Mouse (Mus musculus) limb, embryonic 12.5 days (tissue): ENCODE data around the gene Bpifb9b. TPM values are rescaled to one million over a fixed set of nuclear protein-coding genes. Genes with fewer than 3 reads are reported as not detected.
A peak's percentile ranks its signal among the peaks of the same experiment; 100 is the strongest.
"Not testable (repeated sequence)": the region's sequence is repeated elsewhere in the genome, so short reads cannot be mapped to it uniquely, and the experiment has no call there.

Source experiments
- ATAC-seq: fragments of 200-750 bp; cut with Nextera tagmentation; 2 replicates; pipeline ENCODE4 v1.8.0; 2017; ENCODE audit warnings: low read depth, moderate TSS enrichment; ENCODE audit not compliant: insufficient number of reproducible peaks, insufficient read depth, low FRiP score, low TSS enrichment
- H3K27ac ChIP-seq: fragments of 300-500 bp; sonication (generic); 2 replicates; pipeline ENCODE4 v1.5.1; 2016; ENCODE audit warnings: mild to moderate bottlenecking, moderate library complexity
- H3K27me3 ChIP-seq: fragments of 300-500 bp; sonication (generic); 2 replicates; pipeline ENCODE4 v1.6.1; 2016; ENCODE audit warnings: mild to moderate bottlenecking, moderate library complexity
- H3K36me3 ChIP-seq: fragments of 300-500 bp; sonication (generic); 2 replicates; pipeline ENCODE4 v1.6.1; 2016; ENCODE audit warnings: mild to moderate bottlenecking, moderate library complexity
- H3K4me1 ChIP-seq: fragments of 300-500 bp; sonication (generic); replicated peaks from 2 replicates; pipeline ENCODE4 v1.6.1; 2016
- H3K4me2 ChIP-seq: fragments of 300-500 bp; sonication (generic); 2 replicates; pipeline ENCODE4 v1.6.1; 2016; ENCODE audit warnings: mild to moderate bottlenecking, moderate library complexity
- H3K4me3 ChIP-seq: fragments of 300-500 bp; sonication (generic); replicated peaks from 2 replicates; pipeline ENCODE4 v1.5.1; 2016; ENCODE audit warnings: mild to moderate bottlenecking
- H3K9ac ChIP-seq: fragments of 300-500 bp; sonication (generic); replicated peaks from 2 replicates; pipeline ENCODE4 v1.6.1; 2016; ENCODE audit warnings: mild to moderate bottlenecking, moderate library complexity
- H3K9me3 ChIP-seq: fragments of 300-500 bp; sonication (generic); 2 replicates; pipeline ENCODE4 v1.6.1; 2016; ENCODE audit warnings: mild to moderate bottlenecking, moderate library complexity
- WGBS: fragments of 180-500 bp; shearing (Covaris S2); methylation state at CpG from one replicate; pipeline ENCODE4 v1.1.7; 2016; 5-methylcytosine and 5-hydroxymethylcytosine counted together
- polyA plus RNA-seq: library from polyadenylated mRNA; unstranded; fragments of >200 nt; fragmentation: Nextera tagmentation; extraction: Ambion mirVana; gene quantifications from 2 replicates; pipeline ENCODE4 v1.2.1, GENCODE M21; 2016

Gene Bpifb9b
- polyA plus RNA-seq, result not detected in 2 replicates

GRCm38 (mm10) chr2:154306927-154307326, at the start of gene Bpifb9b:
Gene Bpifb9b (plus strand): TSS chr2:154307227.
- ATAC-seq, H3K4me2 ChIP-seq, H3K4me1 ChIP-seq, H3K9ac ChIP-seq, H3K27me3 ChIP-seq, H3K4me3 ChIP-seq, H3K36me3 ChIP-seq, H3K27ac ChIP-seq, H3K9me3 ChIP-seq: not testable (repeated sequence)
- WGBS, result 74% methylated on average over 4 of the region's 4 CpGs

GRCm38 (mm10) chr2:154257554-154257953, 49.5 kb upstream of the Bpifb9b start, which contains the start of gene Bpifb9a:
Gene Bpifb9a (plus strand): TSS chr2:154257854.
- not testable (repeated sequence) for H3K9me3 ChIP-seq, H3K36me3 ChIP-seq, ATAC-seq, H3K9ac ChIP-seq, H3K27me3 ChIP-seq, H3K4me2 ChIP-seq, H3K27ac ChIP-seq, H3K4me1 ChIP-seq, H3K4me3 ChIP-seq
- WGBS, result 84% methylated on average over 5 of the region's 5 CpGs

GRCm38 (mm10) chr2:154264397-154264796, 42.6 kb upstream of the Bpifb9b start:
- not testable (repeated sequence) for H3K27ac ChIP-seq, H3K9me3 ChIP-seq, ATAC-seq, H3K4me3 ChIP-seq, H3K4me1 ChIP-seq, H3K4me2 ChIP-seq, H3K27me3 ChIP-seq, H3K36me3 ChIP-seq, H3K9ac ChIP-seq
- WGBS, result 80% methylated on average over 3 of the region's 3 CpGs

DNA sequence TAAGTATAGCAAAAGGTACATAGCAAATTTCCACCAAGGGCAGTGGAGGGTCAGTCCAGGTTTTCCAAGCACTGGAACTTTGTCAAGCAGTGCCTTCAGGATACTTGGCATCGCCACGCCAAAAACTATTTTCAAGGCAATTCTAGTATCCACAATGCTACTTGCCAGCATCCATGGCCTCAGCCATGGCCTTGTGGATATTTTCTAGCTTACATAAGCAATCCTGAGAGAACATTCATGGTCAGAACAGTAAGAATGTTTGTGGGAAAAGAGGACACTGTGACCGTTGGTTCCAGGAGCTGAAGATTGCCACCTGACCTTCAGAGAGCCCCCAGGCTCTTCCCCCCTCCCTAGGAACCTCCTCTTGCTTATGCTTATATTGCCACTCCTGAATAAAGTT, 15.2 kb upstream of the Bpifb9b start:
- not testable (repeated sequence) for H3K27ac ChIP-seq, H3K4me3 ChIP-seq, H3K4me2 ChIP-seq, H3K9ac ChIP-seq, ATAC-seq, H3K9me3 ChIP-seq, H3K36me3 ChIP-seq, H3K27me3 ChIP-seq, H3K4me1 ChIP-seq
- WGBS, result 87% methylated on average over 3 of the region's 3 CpGs

DNA sequence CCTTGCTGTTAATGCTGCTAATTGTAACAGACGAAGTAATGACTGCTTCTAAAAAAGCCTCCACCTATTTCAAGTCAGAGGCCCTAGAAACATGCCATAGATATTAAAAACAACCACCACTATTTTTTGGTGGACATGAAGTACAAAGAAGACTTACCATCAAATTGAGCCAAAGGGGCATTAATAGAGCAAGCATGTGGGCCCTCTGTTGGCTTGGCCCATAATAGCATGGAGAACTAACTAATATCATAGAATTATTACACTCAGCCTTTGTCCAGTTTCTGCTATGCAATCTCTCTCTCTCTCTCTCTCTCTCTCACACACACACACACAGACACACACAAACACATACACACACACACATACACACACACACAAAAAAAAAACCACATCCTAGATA, 14.2 kb upstream of the Bpifb9b start:
- H3K4me3 ChIP-seq, result no peak overlapping the region
- H3K27me3 ChIP-seq, result no peaks in the 10 kb centered on the region
- WGBS, result 70% methylated on average over 1 of the region's 1 CpGs
- no peak for ATAC-seq
- H3K36me3 ChIP-seq, result no peaks in the 10 kb centered on the region
- H3K9me3 ChIP-seq, result no peaks in the 10 kb centered on the region
- H3K4me2 ChIP-seq, result no peak overlapping the region
- no peak overlapping the region for H3K27ac ChIP-seq
- H3K4me1 ChIP-seq, result no peaks in the 10 kb centered on the region
- H3K9ac ChIP-seq, result no peak overlapping the region

GRCm38 (mm10) chr2:154294746-154295145, 12.3 kb upstream of the Bpifb9b start:
- not testable (repeated sequence) for H3K9me3 ChIP-seq, H3K9ac ChIP-seq, H3K4me1 ChIP-seq, ATAC-seq, H3K27ac ChIP-seq, H3K27me3 ChIP-seq, H3K36me3 ChIP-seq, H3K4me3 ChIP-seq
- peak overlapping the region; percentile 24; the same call in 1 of the 2 replicates for H3K4me2 ChIP-seq
- 3% methylated on average over 10 of the region's 10 CpGs for WGBS

- 0% methylated on average over 1 of the region's 1 CpGs for WGBS
- Histone ChIP-seq H3K4me2 (no peak overlapping the region), H3K27ac (no peak overlapping the region), H3K36me3 (no peaks in the 10 kb centered on the region), H3K4me3 (no peak overlapping the region), H3K9ac (no peak overlapping the region), H3K9me3 (no peaks in the 10 kb centered on the region), H3K4me1 (no peaks in the 10 kb centered on the region), H3K27me3 (no peaks in the 10 kb centered on the region)
- ATAC-seq, result peak; percentile 52; the same call in 1 of the 2 replicates
These were observed 6.5 kb upstream of the Bpifb9b start for GRCm38 (mm10) chr2:154300496-154300895.

DNA sequence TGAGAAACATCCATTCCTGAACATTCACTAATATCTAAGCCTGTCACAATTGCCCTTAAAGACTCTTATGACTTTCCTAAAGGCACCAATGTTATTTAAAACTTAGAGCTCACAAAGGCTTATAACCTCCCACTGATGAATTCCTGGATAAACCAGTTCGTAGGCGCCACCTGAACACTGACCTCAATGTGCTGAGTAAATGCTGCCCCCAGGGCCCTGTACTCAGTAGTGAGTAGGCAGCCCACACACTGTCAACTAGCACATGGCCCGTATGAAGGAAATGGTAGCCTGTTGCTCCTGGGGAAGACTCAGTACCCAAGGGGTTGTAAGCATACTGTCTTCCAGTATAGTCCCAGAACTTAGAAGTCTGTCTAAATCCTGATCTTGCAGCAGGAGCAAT, 5.3 kb upstream of the Bpifb9b start:
- no peaks in the 10 kb centered on the region for H3K27me3 ChIP-seq
- H3K4me1 ChIP-seq, result no peaks in the 10 kb centered on the region
- no peak overlapping the region for H3K4me3 ChIP-seq
- H3K4me2 ChIP-seq, result no peak overlapping the region
- no peaks in the 10 kb centered on the region for H3K9me3 ChIP-seq
- H3K27ac ChIP-seq, result no peak overlapping the region
- no peaks in the 10 kb centered on the region for H3K36me3 ChIP-seq
- no peak for ATAC-seq
- H3K9ac ChIP-seq, result no peak overlapping the region
- 82% methylated on average over 3 of the region's 3 CpGs for WGBS

- not testable (repeated sequence) for H3K4me1 ChIP-seq, H3K9ac ChIP-seq, H3K27ac ChIP-seq, H3K36me3 ChIP-seq, H3K4me3 ChIP-seq, ATAC-seq, H3K9me3 ChIP-seq, H3K27me3 ChIP-seq, H3K4me2 ChIP-seq
- WGBS, result 82% methylated on average over 1 of the region's 3 CpGs
These were observed 2.4 kb upstream of the Bpifb9b start for GRCm38 (mm10) chr2:154304604-154305003.

GRCm38 (mm10) chr2:154313771-154314170, 6.7 kb downstream of the Bpifb9b start:
- H3K27me3 ChIP-seq, H3K27ac ChIP-seq, H3K4me1 ChIP-seq, H3K9ac ChIP-seq, H3K4me3 ChIP-seq, H3K9me3 ChIP-seq, H3K36me3 ChIP-seq, ATAC-seq, H3K4me2 ChIP-seq: not testable (repeated sequence)
- 83% methylated on average over 5 of the region's 5 CpGs for WGBS

DNA sequence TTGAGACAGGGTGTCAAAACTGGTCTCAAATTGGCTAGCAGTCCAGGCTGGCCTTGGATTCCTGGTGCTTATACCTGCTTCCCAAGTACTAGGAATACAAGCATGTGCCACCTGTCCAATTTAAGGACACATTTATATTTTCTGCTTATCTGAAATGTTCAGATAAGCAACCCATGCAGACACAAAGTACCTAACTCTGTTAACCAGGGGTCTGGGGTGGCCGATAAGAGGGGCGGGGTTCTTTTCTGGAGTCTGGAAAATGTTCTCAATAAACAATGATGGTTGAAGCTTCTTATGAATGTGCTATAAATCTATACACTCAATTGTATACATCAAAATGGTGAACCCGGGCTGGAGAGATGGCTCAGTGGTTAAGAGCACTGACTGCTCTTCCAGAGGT, 19.8 kb downstream of the Bpifb9b start:
- 80% methylated on average over 3 of the region's 3 CpGs for WGBS
- Histone ChIP-seq H3K27ac (no peak overlapping the region), H3K4me1 (no peaks in the 10 kb centered on the region), H3K36me3 (no peaks in the 10 kb centered on the region), H3K9ac (no peak overlapping the region), H3K4me3 (no peak overlapping the region), H3K9me3 (no peaks in the 10 kb centered on the region), H3K27me3 (no peaks in the 10 kb centered on the region), H3K4me2 (no peak overlapping the region)
- ATAC-seq, result no peak

- H3K36me3 ChIP-seq, result peaks cover 24% of the 10 kb centered on the region
- no peaks in the 10 kb centered on the region for H3K4me1 ChIP-seq
- no peak overlapping the region for H3K9ac ChIP-seq
- no peak overlapping the region for H3K27ac ChIP-seq
- H3K4me3 ChIP-seq, result no peak overlapping the region
- no peaks in the 10 kb centered on the region for H3K27me3 ChIP-seq
- WGBS, result 83% methylated on average over 4 of the region's 4 CpGs
- H3K9me3 ChIP-seq, result no peaks in the 10 kb centered on the region; the same call in 1 of the 2 replicates
- no peak for ATAC-seq
- H3K4me2 ChIP-seq, result no peak overlapping the region
These were observed 28.5 kb downstream of the Bpifb9b start for GRCm38 (mm10) chr2:154335572-154335971.
